Mouse (Mus musculus): Measurements from ENCODE around the gene Dhx9. TPM values are rescaled to one million over a fixed set of nuclear protein-coding genes. Genes with fewer than 3 reads are reported as not detected.
"Not testable (repeated sequence)": the region's sequence is repeated elsewhere in the genome, so short reads cannot be mapped to it uniquely, and the experiment has no call there.

Gene Dhx9
- polyA plus RNA-seq, 1 experiment from 2014 or later: 41.5 TPM

DNA sequence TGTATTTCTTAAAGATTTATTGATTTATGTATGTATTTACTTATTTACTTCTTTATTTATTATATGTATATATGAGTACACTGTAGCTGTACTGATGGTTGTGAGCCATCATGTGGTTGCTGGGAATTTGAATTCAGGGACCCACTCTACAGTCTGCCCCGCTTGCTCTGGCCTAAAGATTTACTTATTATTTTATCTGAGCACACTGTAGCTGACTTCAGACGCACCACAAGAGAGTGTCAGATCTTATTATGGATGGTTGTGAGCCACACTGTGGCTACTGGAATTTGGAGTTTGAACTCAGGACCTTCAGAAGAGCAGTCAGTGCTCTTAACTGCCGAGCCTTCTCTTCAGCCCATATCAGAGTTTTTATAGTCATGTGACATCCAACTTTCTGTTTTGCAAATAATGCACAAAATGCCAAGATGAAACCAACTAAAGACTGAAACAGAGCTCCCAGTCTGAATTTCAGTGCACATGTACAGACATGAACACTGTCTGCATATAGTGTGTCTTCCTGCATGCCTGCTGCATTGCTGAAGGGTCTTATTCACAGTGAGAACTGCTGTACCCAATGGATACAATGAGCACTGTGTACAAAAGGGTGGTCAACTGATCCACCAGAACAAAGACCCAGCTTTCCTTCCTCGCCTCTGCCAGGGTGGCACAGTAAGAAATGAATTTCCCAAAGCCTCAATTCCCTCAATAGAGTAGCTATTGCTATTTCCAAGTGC is 74.6 kb downstream of the Dhx9 start:
- H3K9me3 ChIP-seq; H3K27me3 ChIP-seq; H3K4me2 ChIP-seq; H3K36me3 ChIP-seq; H3K9ac ChIP-seq; H3K4me1 ChIP-seq (replicated peaks); ATAC-seq (ENCODE audit: low FRiP score); H3K4me3 ChIP-seq; H3K27ac ChIP-seq: not testable (repeated sequence)
- 73% methylated on average over 3 of the region's 4 CpGs for WGBS

DNA sequence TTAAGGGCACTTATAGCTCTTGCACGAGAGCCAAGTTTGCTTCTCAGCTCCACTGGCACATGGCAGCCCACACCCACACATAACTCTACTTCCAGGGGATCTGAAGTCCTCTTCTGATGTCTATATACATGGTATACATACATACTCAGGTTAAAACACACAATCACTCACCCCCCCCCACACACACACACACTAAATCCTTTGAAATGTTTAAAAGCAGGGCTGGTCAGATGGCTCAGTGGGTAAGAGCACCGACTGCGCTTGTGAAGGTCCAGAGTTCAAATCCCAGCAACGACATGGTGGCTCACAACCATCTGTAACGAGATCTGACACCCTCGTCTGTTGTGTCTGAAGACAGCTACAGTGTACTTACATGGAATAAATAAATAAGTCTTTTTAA is 75.7 kb downstream of the Dhx9 start:
- WGBS: 93% methylated on average over 6 of the region's 6 CpGs
- no peak overlapping the region for H3K9ac ChIP-seq
- H3K27me3 ChIP-seq: no peaks in the 10 kb centered on the region
- H3K9me3 ChIP-seq: no peaks in the 10 kb centered on the region
- no peak for ATAC-seq (ENCODE audit: low FRiP score)
- H3K4me1 ChIP-seq (replicated peaks): no peaks in the 10 kb centered on the region
- H3K4me3 ChIP-seq: no peak overlapping the region
- H3K27ac ChIP-seq: no peak overlapping the region
- H3K36me3 ChIP-seq: no peaks in the 10 kb centered on the region
- no peak overlapping the region for H3K4me2 ChIP-seq

DNA sequence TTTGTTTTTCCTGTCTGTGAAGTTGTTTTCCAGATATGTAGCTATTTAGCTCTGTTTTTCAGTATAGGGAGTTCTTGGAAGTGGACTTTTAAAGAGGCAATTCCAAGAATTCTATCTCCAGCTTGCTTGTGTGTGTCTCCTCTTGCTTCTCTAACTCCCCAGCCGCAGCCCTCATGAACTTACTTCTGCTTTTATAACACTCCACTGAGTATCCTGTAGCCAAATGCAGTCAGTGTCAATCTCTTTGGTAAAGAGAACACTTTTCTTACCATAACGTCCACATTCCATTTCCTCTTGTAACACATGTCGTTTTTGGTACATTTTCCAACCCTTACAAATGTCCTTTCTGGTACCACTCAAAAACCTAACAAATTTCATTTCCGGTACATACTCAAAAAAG is 76.5 kb downstream of the Dhx9 start:
- H3K27me3 ChIP-seq; H3K4me1 ChIP-seq (replicated peaks); H3K9me3 ChIP-seq; H3K27ac ChIP-seq; H3K36me3 ChIP-seq; H3K4me3 ChIP-seq; H3K9ac ChIP-seq; ATAC-seq (ENCODE audit: low FRiP score); H3K4me2 ChIP-seq: not testable (repeated sequence)
- 88% methylated on average over 2 of the region's 4 CpGs for WGBS

DNA sequence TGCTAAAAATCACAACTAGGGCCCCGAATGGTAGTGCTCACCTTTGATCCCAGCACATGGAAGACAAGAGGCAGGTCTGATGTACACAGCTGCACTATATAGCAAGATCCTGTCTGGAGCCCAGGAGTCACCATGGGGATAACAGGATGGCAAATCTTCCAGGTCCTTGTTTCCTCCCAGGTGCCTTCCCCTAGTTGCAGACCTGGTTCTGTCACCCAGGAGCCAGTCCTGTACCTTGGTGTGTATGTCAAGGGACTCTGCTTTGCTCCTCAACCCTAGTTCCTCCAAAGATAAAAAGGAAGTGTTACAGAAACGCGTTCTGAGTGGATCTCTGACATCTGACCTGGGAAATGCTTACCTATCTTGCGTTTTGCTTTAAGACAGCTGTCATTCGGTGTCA is 79.2 kb downstream of the Dhx9 start:
- not testable (repeated sequence) for H3K27ac ChIP-seq; H3K4me1 ChIP-seq (replicated peaks); H3K4me2 ChIP-seq; H3K9me3 ChIP-seq; H3K27me3 ChIP-seq; H3K4me3 ChIP-seq; H3K36me3 ChIP-seq; H3K9ac ChIP-seq; ATAC-seq (ENCODE audit: low FRiP score)
- WGBS: 90% methylated on average over 5 of the region's 5 CpGs

DNA sequence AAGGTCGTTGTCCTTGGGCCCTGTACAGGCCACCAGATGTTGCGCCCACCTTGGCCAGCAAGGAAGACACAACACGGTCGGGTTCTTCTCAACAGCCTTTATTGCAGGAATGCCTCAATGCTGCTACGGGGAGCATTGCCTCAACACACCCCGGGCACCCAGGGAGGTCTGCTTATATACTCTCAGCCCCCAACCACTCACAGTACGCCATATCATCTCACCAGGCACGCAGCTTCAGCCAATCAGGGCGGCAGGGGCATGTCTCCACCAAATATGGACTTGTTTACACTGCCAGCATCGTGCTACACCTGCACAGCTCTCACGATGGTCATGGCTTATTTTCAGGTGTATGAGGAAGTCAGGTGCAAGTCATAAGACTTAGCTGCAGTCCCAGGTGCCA is 79.8 kb downstream of the Dhx9 start:
- H3K4me1 ChIP-seq (replicated peaks); H3K9me3 ChIP-seq; H3K27me3 ChIP-seq; H3K4me2 ChIP-seq; ATAC-seq (ENCODE audit: low FRiP score); H3K4me3 ChIP-seq; H3K9ac ChIP-seq; H3K27ac ChIP-seq; H3K36me3 ChIP-seq: not testable (repeated sequence)
- 88% methylated on average over 11 of the region's 11 CpGs for WGBS

Other genes starting within 250 kb of the Dhx9 start
- gene Lamc1, start 154.9 kb downstream of the Dhx9 start, polyA plus RNA-seq (2015; fragmentation: Nextera tagmentation; extraction: Ambion mirVana): 18.6 and 20.2 TPM in 2 replicates
- 0.25 and 0.26 TPM in 2 replicates for gene Shcbp1l, start 62.5 kb downstream of the Dhx9 start, polyA plus RNA-seq (2015; fragmentation: Nextera tagmentation; extraction: Ambion mirVana)
- 14.0 and 14.4 TPM in 2 replicates for gene Npl, start 62.4 kb upstream of the Dhx9 start, polyA plus RNA-seq (2015; fragmentation: Nextera tagmentation; extraction: Ambion mirVana)
- gene Rgs8, start 165.4 kb upstream of the Dhx9 start, polyA plus RNA-seq (2015; fragmentation: Nextera tagmentation; extraction: Ambion mirVana): 24.4 and 26.4 TPM in 2 replicates

Measured in hindbrain, embryonic 13.5 days (tissue).